Mouse (Mus musculus) bone marrow, adult 2 months (tissue): Measurements from ENCODE around the gene Nkiras1. TPM values are rescaled to one million over a fixed set of nuclear protein-coding genes. Genes with fewer than 3 reads are reported as not detected.

Experiments used
- H3K27ac ChIP-seq: fragments of 200-500 bp; 2 replicates; pipeline ENCODE4 v1.5.1; 2012; ENCODE audit warnings: low read depth, mild to moderate bottlenecking, control low read depth, inconsistent platforms, low read length; ENCODE audit not compliant: control insufficient read depth, poor library complexity, insufficient read depth
- H3K4me1 ChIP-seq: fragments of 200-500 bp; 2 replicates; pipeline ENCODE4 v1.6.1; 2011; ENCODE audit warnings: low read length; ENCODE audit not compliant: control insufficient read depth, insufficient read depth
- H3K4me3 ChIP-seq: fragments of 200-500 bp; replicated peaks from 2 replicates; pipeline ENCODE3; 2011; ENCODE audit warnings: mild to moderate bottlenecking, low read depth, low read length, control low read depth; ENCODE audit not compliant: control insufficient read depth
- CTCF ChIP-seq: fragments of 200-500 bp; IDR thresholded peaks from 2 replicates; pipeline ENCODE4 v1.5.1; 2011; ENCODE audit warnings: low read length, control low read depth; ENCODE audit not compliant: control insufficient read depth, insufficient read depth
- POLR2A ChIP-seq: fragments of 200-500 bp; IDR thresholded peaks from 2 replicates; pipeline ENCODE4 v1.6.1; 2011; ENCODE audit warnings: low read depth, mild to moderate bottlenecking, control low read depth, low read length, borderline replicate concordance; ENCODE audit not compliant: control insufficient read depth
- WGBS: fragments of 180-500 bp; shearing (Covaris S2); methylation state at CpG from one replicate; pipeline ENCODE4 v1.1.7; 2018; 5-methylcytosine and 5-hydroxymethylcytosine counted together
- polyA plus RNA-seq: library from polyadenylated mRNA; stranded (reverse); fragments of >200 nt; gene quantifications from 2 replicates; pipeline ENCODE4 v1.2.4, GENCODE M21; 2011; ENCODE audit warnings: low replicate concordance; ENCODE audit not compliant: missing spikeins, insufficient read depth, insufficient read length

Gene Nkiras1
- polyA plus RNA-seq, 1 experiment = 15.0 TPM

DNA sequence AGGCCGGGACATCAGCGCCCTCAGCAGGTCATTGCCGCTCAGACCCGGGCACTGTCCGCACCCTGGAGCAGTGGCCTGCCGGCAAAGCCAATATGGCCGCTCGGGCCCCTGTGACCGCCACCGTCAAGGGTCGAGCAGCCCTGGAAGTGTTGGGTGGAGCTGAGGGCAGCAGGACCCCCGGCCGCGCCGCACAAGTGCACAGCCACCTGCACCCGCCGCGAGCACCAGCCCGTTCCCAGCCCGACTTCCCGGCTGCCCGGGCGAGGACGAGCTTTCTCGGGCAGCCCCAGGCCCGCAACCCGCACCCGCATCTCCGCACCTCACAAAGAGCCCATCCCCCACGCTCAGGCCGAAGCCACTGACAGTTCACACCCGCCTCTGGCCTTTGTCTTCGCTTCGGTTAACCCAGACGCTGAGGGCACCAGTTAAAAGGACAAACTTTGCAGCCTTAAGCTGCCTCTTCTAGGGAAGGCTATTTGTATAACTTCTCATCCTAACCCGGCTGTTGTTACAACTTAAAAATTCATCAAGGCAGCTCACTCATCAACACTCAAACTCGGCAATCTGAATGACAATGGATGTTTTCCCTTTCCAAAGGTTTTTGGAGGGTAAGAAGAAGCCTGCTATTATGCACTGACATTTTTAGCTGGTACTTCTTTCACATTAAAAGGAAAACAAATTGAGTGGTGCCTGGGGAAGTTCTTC, 56.2 kb downstream of the Nkiras1 start:
- Histone ChIP-seq H3K4me1 (peaks cover 2% of the 10 kb centered on the region), H3K4me3 (no peak overlapping the region), H3K27ac (no peak overlapping the region)
- 29% methylated on average over 37 of the region's 37 CpGs for WGBS
- TF ChIP-seq CTCF = no peak
- TF ChIP-seq POLR2A = no peak

DNA sequence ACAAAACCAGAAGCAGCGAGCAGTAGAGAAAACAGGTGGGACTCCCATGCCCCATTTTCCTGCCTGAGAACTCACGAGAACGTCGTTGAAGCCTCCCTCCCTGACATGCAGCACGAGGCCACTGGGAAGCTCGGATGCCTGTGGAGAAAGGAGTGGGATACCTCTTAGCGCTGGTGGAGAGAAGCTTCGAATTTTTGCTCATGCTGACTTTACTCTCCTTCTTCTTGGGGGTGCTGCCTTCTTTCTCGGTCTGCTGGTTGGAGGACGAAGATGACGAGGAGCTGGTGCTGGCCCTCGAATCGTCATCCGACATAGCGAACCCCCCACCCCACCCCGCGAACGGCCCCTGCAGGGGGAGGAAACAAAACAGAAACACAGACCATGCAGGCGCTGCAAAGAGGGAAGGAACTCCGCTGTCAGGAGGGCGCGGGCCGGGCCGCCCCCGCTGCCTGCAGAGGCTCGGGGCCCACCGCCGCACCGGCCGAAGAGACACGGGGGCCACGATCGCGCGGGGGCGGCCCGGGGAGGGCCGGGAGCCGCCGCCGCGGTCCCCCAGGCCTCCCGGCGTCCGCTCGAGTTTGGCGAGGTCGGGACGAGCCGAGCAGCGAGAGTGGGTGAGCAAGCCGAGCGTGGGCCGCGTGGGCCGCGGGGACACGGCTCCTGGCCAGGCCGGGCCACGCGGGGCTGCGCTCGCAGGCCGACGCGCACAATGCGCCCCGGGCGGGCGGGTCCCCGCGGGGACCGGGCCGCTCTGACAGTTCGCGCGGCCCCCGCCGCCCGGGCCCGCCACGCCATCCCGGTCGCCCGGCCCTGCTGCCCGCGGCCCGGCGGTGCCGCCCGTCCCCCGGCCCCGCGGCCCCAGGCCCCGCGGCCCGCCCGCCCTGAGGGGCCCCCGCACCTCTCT, 60.1 kb downstream of the Nkiras1 start:
- under 1% methylated on average over 90 of the region's 99 CpGs for WGBS
- H3K4me1 ChIP-seq = peaks cover 2% of the 10 kb centered on the region
- H3K27ac ChIP-seq = peak overlapping the region; percentile 43; the same call in 1 of the 2 replicates
- no peak for TF ChIP-seq CTCF
- peak overlapping the region; percentile 71 for H3K4me3 ChIP-seq

DNA sequence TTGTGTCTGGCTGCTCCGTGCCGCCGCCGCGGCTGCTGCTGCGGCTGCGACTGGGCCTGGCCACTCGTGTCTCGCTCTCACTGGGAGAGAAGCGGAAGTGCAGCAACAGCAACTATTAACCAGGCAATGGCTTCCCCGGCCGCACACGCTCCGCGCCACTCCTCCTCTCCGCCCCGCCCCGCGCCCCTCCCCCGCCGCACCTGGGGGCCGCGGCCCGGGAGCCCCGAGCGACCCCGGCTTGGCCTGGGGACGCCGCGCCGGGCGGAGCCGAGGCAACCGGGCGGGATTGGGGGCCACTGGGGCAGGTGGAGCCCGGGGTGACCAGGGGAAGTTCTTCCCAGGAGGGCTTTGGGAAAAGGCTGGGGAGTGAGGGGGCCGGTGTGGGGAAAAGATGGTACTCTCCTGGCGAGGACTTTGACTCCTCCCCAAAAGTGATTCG, 60.8 kb downstream of the Nkiras1 start, which contains the start of gene Ube2e1:
Gene Ube2e1, minus strand, starts transcription at position 167 of the 439 bp plus-strand sequence.
- WGBS = under 1% methylated on average over 39 of the region's 39 CpGs
- TF ChIP-seq POLR2A (peak; percentile 92; the same call in 1 of the 2 replicates), CTCF (no peak)
- Histone ChIP-seq H3K4me1 (peaks cover 2% of the 10 kb centered on the region), H3K27ac (peak within 1 kb of the TSS; percentile 43; the same call in 1 of the 2 replicates), H3K4me3 (peak within 1 kb of the TSS; percentile 71)

Other genes with a start within 250 kb of the Nkiras1 start
- 2.7 and 8.7 TPM in 2 replicates for gene Nr1d2, start 32.0 kb upstream of the Nkiras1 start, polyA plus RNA-seq
- gene Rpl15, start 255 bp downstream of the Nkiras1 start, polyA plus RNA-seq = 129 and 288 TPM in 2 replicates
- gene Ube2e1, start 60.7 kb downstream of the Nkiras1 start, polyA plus RNA-seq = 11.4 and 29.5 TPM in 2 replicates